Mouse (Mus musculus) ovary, postnatal 10 days (tissue): ENCODE measurements around the gene Gabrb1.

Experiments
- DNase-seq: peaks from one replicate; pipeline ENCODE4 v3.0.0; 2022; ENCODE audit warnings: low spot score

The Gabrb1 gene

DNA sequence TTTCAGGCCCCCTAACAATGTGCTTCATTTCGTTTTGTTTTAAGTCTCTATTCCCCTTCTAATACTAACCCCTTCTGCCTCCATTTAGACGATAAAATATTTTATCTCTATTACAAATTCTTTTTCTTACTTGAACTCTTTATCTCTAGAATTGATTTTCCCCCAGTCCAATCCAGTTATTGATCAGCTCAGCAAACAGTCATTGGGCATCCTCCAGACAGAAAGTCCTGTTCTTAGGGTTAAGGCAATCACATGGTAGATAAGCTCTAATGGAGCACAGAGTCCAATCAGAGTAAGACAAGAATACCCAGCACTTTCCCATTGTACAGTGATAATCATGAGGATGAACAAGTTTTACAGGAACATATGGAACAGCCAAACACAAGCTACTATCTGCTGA is 172.4 kb downstream of the Gabrb1 start:
- no peak for DNase-seq

GRCm38 (mm10) chr5:71842241-71842640 is 184.3 kb downstream of the Gabrb1 start:
- DNase-seq: no peak

- no peak for DNase-seq
Measured at GRCm38 (mm10) chr5:71898214-71898613, 240.3 kb downstream of the Gabrb1 start.

DNA sequence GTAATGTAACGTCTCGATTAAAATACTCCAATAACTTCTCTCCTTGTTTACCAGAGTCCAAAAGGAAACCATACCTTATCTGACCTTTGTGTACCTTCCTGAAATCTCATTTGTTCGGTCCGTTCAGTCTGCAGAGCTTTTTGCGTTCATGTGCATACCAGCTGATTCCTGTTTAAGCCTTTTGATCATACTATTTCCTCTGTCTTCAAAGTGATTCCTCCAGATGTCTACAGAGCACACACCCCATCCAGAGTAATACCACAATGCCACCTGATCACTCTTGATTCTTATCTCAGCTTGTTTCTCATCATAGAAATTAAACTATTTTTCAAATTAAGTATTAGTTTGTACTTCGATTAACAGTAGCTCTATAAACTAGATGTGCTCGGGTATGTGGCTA is 245.5 kb downstream of the Gabrb1 start:
- no peak for DNase-seq

- DNase-seq: no peak
Measured at GRCm38 (mm10) chr5:71914028-71914427, 256.1 kb downstream of the Gabrb1 start.

DNA sequence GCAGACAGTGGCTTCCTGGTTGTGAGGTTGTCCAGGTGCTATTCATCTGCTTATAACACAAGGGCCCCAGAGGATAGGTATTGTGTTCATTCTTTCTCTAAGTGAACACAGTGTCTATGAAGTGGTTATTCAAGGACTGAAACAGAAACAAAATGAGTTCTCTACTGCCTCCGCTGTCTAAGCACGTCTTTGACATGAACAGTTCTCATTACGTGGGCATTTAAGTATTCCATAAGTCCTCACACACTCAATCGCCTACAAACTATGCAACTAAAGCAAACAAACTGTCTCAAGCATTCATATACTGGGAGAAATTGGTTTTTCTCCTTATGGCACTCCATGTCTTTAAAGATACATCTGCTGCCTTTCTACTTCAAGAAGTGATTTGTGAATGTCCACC is 257.8 kb downstream of the Gabrb1 start:
- no peak for DNase-seq

GRCm38 (mm10) chr5:71917206-71917605 is 259.3 kb downstream of the Gabrb1 start:
- no peak for DNase-seq

DNA sequence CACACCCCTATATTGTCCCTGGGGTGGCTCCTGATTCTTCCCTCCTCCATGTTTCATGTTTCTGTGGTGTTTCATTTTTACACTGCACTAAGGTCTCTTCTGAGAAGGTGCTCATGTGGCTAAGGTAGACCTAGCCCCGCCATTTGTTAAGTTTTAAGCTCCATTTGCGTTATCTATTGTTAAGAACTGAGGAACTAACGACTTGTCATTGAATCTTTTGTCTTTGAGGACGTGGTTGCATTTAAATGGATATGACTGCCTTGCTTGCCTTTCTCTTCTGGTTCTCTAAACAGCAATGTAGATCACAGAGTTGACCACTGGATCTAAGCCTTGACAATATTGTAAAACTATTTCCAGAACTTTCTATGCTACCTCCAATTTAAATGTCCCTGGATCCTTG is 265.7 kb downstream of the Gabrb1 start:
- DNase-seq: no peak

- no peak for DNase-seq
Measured at GRCm38 (mm10) chr5:71926336-71926735, 268.4 kb downstream of the Gabrb1 start.

GRCm38 (mm10) chr5:71930036-71930435 is 272.1 kb downstream of the Gabrb1 start:
- DNase-seq: no peak

- no peak for DNase-seq
Measured at GRCm38 (mm10) chr5:71951398-71951797, 293.5 kb downstream of the Gabrb1 start.

DNA sequence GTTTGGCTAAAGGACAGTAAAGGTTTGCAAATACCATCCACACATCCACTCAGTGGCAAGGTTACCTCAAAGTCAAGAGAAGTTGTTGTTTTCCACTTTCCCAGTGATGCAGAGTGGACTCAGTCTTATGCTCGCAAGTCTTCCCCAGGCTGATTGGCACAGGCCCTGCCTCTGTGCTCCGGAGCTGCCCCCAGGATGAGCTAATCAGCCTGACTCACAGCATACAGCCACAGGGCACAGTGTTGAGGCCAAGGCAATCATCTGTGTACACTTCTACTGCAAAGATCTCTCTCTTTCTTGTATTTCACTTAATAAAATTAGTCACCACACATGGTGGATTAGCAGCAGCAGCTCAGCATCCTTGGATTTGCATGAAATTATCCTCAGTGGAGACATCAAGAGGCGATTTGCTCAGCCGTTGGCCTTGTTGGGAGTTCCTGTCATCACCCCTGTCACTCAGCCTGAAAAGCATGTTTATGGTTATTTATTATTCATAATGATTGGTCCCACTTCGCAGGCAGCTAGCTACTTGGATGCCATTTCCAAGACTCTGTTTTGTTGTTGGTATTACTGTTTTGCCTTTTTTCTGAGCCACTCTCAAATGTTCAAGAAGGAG is 297.3 kb downstream of the Gabrb1 start:
- DNase-seq: no peak

- DNase-seq: no peak
Measured at GRCm38 (mm10) chr5:71964876-71965432, 307.0 kb downstream of the Gabrb1 start.

GRCm38 (mm10) chr5:71965529-71965928 is 307.6 kb downstream of the Gabrb1 start:
- DNase-seq: no peak

DNA sequence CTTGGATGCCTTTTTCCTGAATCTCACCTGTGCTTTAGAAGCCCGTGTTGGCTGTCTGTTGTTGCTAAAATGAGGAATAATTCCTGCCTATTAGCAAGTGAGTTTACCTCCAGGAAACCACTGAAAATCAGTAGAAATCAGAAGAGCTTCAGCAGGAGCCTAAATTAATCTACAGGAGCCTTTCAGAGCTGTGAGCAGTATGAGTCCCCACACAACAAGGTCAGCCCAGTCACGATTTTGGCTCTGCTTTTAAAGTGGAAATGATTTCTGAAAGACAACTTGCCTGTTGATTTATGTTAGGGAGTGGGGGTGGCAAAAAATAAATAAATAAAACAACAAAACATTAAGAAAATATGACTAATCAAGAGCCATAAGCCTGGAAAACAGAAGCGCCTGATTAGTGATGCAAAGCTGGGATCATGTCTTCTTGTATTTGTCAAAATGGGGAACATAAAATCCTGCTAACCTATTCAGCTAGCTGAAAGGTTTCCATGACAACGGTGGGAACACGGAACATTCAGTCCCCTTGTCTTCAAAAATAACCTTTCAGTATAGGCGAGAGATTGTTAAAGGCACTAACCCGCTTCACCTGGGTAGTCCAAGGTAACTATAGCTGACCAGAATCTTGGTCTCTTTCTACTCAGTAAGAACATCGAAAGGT is 312.4 kb downstream of the Gabrb1 start:
- no peak for DNase-seq

GRCm38 (mm10) chr5:71972831-71973230 is 314.9 kb downstream of the Gabrb1 start:
- no peak for DNase-seq

- no peak for DNase-seq
Measured at GRCm38 (mm10) chr5:71976133-71976532, 318.2 kb downstream of the Gabrb1 start.

- DNase-seq: no peak
Measured at GRCm38 (mm10) chr5:71976571-71977061, 318.7 kb downstream of the Gabrb1 start.

GRCm38 (mm10) chr5:71986561-71986960 is 328.6 kb downstream of the Gabrb1 start:
- DNase-seq: no peak

GRCm38 (mm10) chr5:71986983-71987398 is 329.1 kb downstream of the Gabrb1 start:
- DNase-seq: no peak

- no peak for DNase-seq
Measured at GRCm38 (mm10) chr5:71999466-71999865, 341.6 kb downstream of the Gabrb1 start.

DNA sequence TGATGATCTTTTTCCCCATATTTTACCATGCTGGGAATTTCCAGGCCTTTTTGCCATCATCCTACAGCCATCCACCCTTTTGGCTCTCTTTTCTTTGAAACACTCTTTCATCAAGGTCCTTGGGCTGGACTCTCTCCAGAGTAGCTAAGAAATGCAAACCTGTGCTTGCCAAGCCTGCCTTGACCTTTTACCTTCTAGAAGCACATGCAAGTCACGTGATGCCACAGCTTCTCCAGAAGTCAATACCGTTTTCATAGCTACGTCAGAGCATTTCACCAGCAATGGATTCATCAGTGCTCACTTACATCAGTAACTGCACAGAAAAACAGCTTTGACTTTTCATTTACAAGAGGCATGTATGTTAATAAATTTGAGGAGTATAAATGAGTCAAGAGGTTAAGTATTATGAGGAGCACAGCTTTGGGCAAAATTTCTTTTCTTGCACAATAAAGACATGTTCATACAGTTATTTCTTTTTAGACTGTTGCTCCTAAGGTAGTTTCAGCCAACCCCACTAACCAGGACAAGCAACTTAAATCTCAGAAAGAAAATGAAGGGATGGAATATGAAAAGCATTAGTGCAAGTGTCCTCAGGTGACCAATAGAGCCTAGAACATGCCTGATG is 346.0 kb downstream of the Gabrb1 start:
- no peak for DNase-seq

GRCm38 (mm10) chr5:72036954-72037353 is 379.0 kb downstream of the Gabrb1 start:
- no peak for DNase-seq
